Mouse (Mus musculus) small intestine, adult 2 months (tissue): Measurements from ENCODE around the gene Pick1.

ENCODE experiments used
- CTCF ChIP-seq: fragments of 200-500 bp; IDR thresholded peaks from 2 replicates; pipeline ENCODE4 v1.5.1; 2012; ENCODE audit warnings: low read depth, mild to moderate bottlenecking, control low read depth, inconsistent platforms, low read length, moderate library complexity, mixed read lengths; ENCODE audit not compliant: insufficient replicate concordance, insufficient read length; ENCODE audit errors: extremely low read depth
- POLR2A ChIP-seq: fragments of 200-500 bp; IDR thresholded peaks from 2 replicates; pipeline ENCODE4 v1.6.1; 2012; ENCODE audit warnings: low read depth, mild to moderate bottlenecking, control low read depth, inconsistent platforms, low read length, moderate library complexity

GRCm38 (mm10) chr15:79194048-79194447 lies 34.9 kb upstream of the Pick1 start:
- TF ChIP-seq CTCF (no peak), POLR2A (no peak)
